Mouse (Mus musculus) layer of hippocampus, postnatal 25 days (tissue): ENCODE data around the gene Gm21800. TPM values are rescaled to one million over a fixed set of nuclear protein-coding genes. Genes with fewer than 3 reads are reported as not detected.
"Not testable (repeated sequence)": the region's sequence is repeated elsewhere in the genome, so short reads cannot be mapped to it uniquely, and the experiment has no call there.

ENCODE experiments used
- DNase-seq, 2 experiments: peaks; one replicate each; pipeline ENCODE4 v3.0.0; 2022; ENCODE audit warnings: mixed read lengths in 2 of 2, low spot score in 1 of 2; ENCODE audit errors: extremely low spot score in 1 of 2
- total RNA-seq, 2 experiments: library from RNA; stranded (reverse); gene quantifications; 2 replicates each; pipeline ENCODE4 v1.2.3; 2021

Gm21800 gene
- total RNA-seq, result not detected

- not testable (repeated sequence) for DNase-seq
Measured at GRCm38 (mm10) chrY:41406198-41406597, at the start of gene Gm21800. Gene Gm21800 (plus strand): TSS chrY:41406498.
